Mouse (Mus musculus) ovary, postnatal 36 days (tissue): ENCODE measurements at regions not wholly inside any gene's neighbourhood (a gene's known extent, or its start where the extent isn't known, plus 50 kb on each side); places are given as distances from the start of the nearest gene placed in this dataset.

Source experiments
- DNase-seq: peaks from one replicate; pipeline ENCODE4 v3.0.0; 2022; ENCODE audit warnings: low spot score, mixed read lengths

GRCm38 (mm10) chr2:117811931-117812330 lies 299.7 kb upstream of the Thbs1 start:
- DNase-seq, result no peak

GRCm38 (mm10) chr2:117819701-117820225 lies 291.9 kb upstream of the Thbs1 start:
- DNase-seq, result no peak

GRCm38 (mm10) chr2:117820708-117821107 lies 291.0 kb upstream of the Thbs1 start:
- no peak for DNase-seq

GRCm38 (mm10) chr2:117825088-117825487 lies 286.6 kb upstream of the Thbs1 start:
- DNase-seq, result no peak

- DNase-seq, result no peak
Observed at GRCm38 (mm10) chr2:117827278-117827677, 284.4 kb upstream of the Thbs1 start.

- no peak for DNase-seq
Observed at GRCm38 (mm10) chr2:117838387-117838786, 273.3 kb upstream of the Thbs1 start.

- DNase-seq, result no peak
Observed at GRCm38 (mm10) chr2:117840406-117840805, 271.3 kb upstream of the Thbs1 start.

GRCm38 (mm10) chr2:117842309-117842986 lies 269.2 kb upstream of the Thbs1 start:
- DNase-seq, result no peak

GRCm38 (mm10) chr2:117852442-117852841 lies 259.2 kb upstream of the Thbs1 start:
- no peak for DNase-seq

- DNase-seq, result no peak
Observed at GRCm38 (mm10) chr2:117862301-117862700, 249.4 kb upstream of the Thbs1 start.

GRCm38 (mm10) chr2:117865119-117865518 lies 246.6 kb upstream of the Thbs1 start:
- no peak for DNase-seq

- no peak for DNase-seq
Observed at GRCm38 (mm10) chr2:117866946-117867345, 244.7 kb upstream of the Thbs1 start.

GRCm38 (mm10) chr2:117867409-117867808 lies 244.3 kb upstream of the Thbs1 start:
- no peak for DNase-seq

- no peak for DNase-seq
Observed at GRCm38 (mm10) chr2:117868857-117869256, 242.8 kb upstream of the Thbs1 start.

GRCm38 (mm10) chr2:117871507-117872282 lies 240.0 kb upstream of the Thbs1 start:
- DNase-seq, result no peak

GRCm38 (mm10) chr2:117877816-117878215 lies 233.9 kb upstream of the Thbs1 start:
- no peak for DNase-seq

- no peak for DNase-seq
Observed at GRCm38 (mm10) chr2:117882136-117882535, 229.5 kb upstream of the Thbs1 start.

GRCm38 (mm10) chr2:117882890-117883289 lies 228.8 kb upstream of the Thbs1 start:
- DNase-seq, result no peak

- no peak for DNase-seq
Observed at GRCm38 (mm10) chr2:117886516-117886915, 225.2 kb upstream of the Thbs1 start.

GRCm38 (mm10) chr2:117901311-117901710 lies 210.4 kb upstream of the Thbs1 start:
- no peak for DNase-seq

GRCm38 (mm10) chr2:117902837-117903236 lies 208.8 kb upstream of the Thbs1 start:
- no peak for DNase-seq

GRCm38 (mm10) chr2:117903705-117904104 lies 208.0 kb upstream of the Thbs1 start:
- no peak for DNase-seq

GRCm38 (mm10) chr2:117906509-117906908 lies 205.2 kb upstream of the Thbs1 start:
- no peak for DNase-seq
